Mouse (Mus musculus) neural tube, embryonic 15.5 days (tissue): ENCODE results near the gene Prrxl1. TPM values are rescaled to one million over a fixed set of nuclear protein-coding genes. Genes with fewer than 3 reads are reported as not detected.
A peak's percentile ranks its signal among the peaks of the same experiment; 100 is the strongest.

Experiments used
- ATAC-seq: fragments of 200-750 bp; cut with Nextera tagmentation; 2 replicates; pipeline ENCODE4 v1.8.0; 2017; ENCODE audit warnings: mild to moderate bottlenecking, moderate TSS enrichment, moderate library complexity; ENCODE audit not compliant: low FRiP score
- H3K27ac ChIP-seq: fragments of 300-500 bp; sonication (generic); replicated peaks from 2 replicates; pipeline ENCODE4 v1.5.1; 2015; ENCODE audit warnings: mild to moderate bottlenecking, inconsistent platforms
- H3K27me3 ChIP-seq: fragments of 300-500 bp; sonication (generic); replicated peaks from 2 replicates; pipeline ENCODE4 v1.6.1; 2015; ENCODE audit warnings: inconsistent platforms
- H3K36me3 ChIP-seq: fragments of 300-500 bp; sonication (generic); 2 replicates; pipeline ENCODE4 v1.6.1; 2015; ENCODE audit warnings: inconsistent platforms
- H3K4me1 ChIP-seq: fragments of 300-500 bp; sonication (generic); 2 replicates; pipeline ENCODE4 v1.6.1; 2015; ENCODE audit warnings: inconsistent platforms
- H3K4me2 ChIP-seq: fragments of 300-500 bp; sonication (generic); 2 replicates; pipeline ENCODE4 v1.6.1; 2015; ENCODE audit warnings: inconsistent platforms, mild to moderate bottlenecking, moderate library complexity
- H3K4me3 ChIP-seq: fragments of 300-500 bp; sonication (generic); replicated peaks from 2 replicates; pipeline ENCODE4 v1.5.1; 2015; ENCODE audit warnings: mild to moderate bottlenecking, inconsistent platforms
- H3K9ac ChIP-seq: fragments of 300-500 bp; sonication (generic); replicated peaks from 2 replicates; pipeline ENCODE4 v1.6.1; 2015; ENCODE audit warnings: mild to moderate bottlenecking, inconsistent platforms
- H3K9me3 ChIP-seq: fragments of 300-500 bp; sonication (generic); replicated peaks from 2 replicates; pipeline ENCODE4 v1.6.1; 2016; ENCODE audit warnings: inconsistent platforms
- WGBS: fragments of 180-500 bp; shearing (Covaris S2); methylation state at CpG from one replicate; pipeline ENCODE4 v1.1.7; 2015; ENCODE audit warnings: mixed read lengths; 5-methylcytosine and 5-hydroxymethylcytosine counted together
- polyA plus RNA-seq: library from polyadenylated mRNA; unstranded; fragments of >200 nt; fragmentation: Nextera tagmentation; extraction: Ambion mirVana; gene quantifications from 2 replicates; pipeline ENCODE4 v1.2.1, GENCODE M21; 2015

The Prrxl1 gene
- polyA plus RNA-seq = 112 and 125 TPM in 2 replicates

GRCm38 (mm10) chr14:32599290-32600041, at the start of gene Prrxl1:
TSS of gene Prrxl1 (plus strand) at chr14:32599407.
- Histone ChIP-seq H3K9me3 (no peaks in the 10 kb centered on the region), H3K9ac (peak within 1 kb of the TSS; percentile 45), H3K4me3 (peak within 1 kb of the TSS; percentile 39), H3K27me3 (peaks cover 82% of the 10 kb centered on the region), H3K27ac (peak within 1 kb of the TSS; percentile 84), H3K4me1 (peaks cover 41% of the 10 kb centered on the region), H3K4me2 (peak within 1 kb of the TSS; percentile 62), H3K36me3 (no peaks in the 10 kb centered on the region)
- under 1% methylated on average over 53 of the region's 53 CpGs for WGBS
- ATAC-seq = peak; percentile 70

GRCm38 (mm10) chr14:32551854-32552253, 47.4 kb upstream of the Prrxl1 start:
- WGBS = 79% methylated on average over 5 of the region's 5 CpGs
- Histone ChIP-seq H3K27ac (no peak overlapping the region), H3K9me3 (no peaks in the 10 kb centered on the region), H3K4me1 (peaks cover 13% of the 10 kb centered on the region), H3K27me3 (no peaks in the 10 kb centered on the region), H3K4me3 (no peak overlapping the region), H3K9ac (no peak overlapping the region), H3K4me2 (no peak overlapping the region), H3K36me3 (peaks cover 18% of the 10 kb centered on the region)
- ATAC-seq = no peak

- WGBS = 66% methylated on average over 10 of the region's 10 CpGs
- H3K27me3 ChIP-seq = no peaks in the 10 kb centered on the region
- H3K9ac ChIP-seq = no peak overlapping the region
- peaks cover 13% of the 10 kb centered on the region for H3K4me1 ChIP-seq
- no peak overlapping the region for H3K4me2 ChIP-seq
- no peak overlapping the region for H3K27ac ChIP-seq
- no peak overlapping the region for H3K4me3 ChIP-seq
- H3K36me3 ChIP-seq = peaks cover 16% of the 10 kb centered on the region
- no peak for ATAC-seq
- H3K9me3 ChIP-seq = no peaks in the 10 kb centered on the region
Observed at GRCm38 (mm10) chr14:32553198-32553903, 45.9 kb upstream of the Prrxl1 start.

- no peaks in the 10 kb centered on the region for H3K9me3 ChIP-seq
- no peak overlapping the region for H3K4me3 ChIP-seq
- H3K36me3 ChIP-seq = peaks cover 19% of the 10 kb centered on the region
- H3K27ac ChIP-seq = no peak overlapping the region
- peaks cover 8% of the 10 kb centered on the region for H3K4me1 ChIP-seq
- WGBS = 26% methylated on average over 8 of the region's 8 CpGs
- peak; percentile 80; the same call in 1 of the 2 replicates for ATAC-seq
- no peak overlapping the region for H3K9ac ChIP-seq
- H3K4me2 ChIP-seq = no peak overlapping the region
- H3K27me3 ChIP-seq = no peaks in the 10 kb centered on the region
Observed at GRCm38 (mm10) chr14:32554860-32555526, 44.2 kb upstream of the Prrxl1 start.

- no peaks in the 10 kb centered on the region for H3K9me3 ChIP-seq
- no peak for ATAC-seq
- no peak overlapping the region for H3K4me2 ChIP-seq
- H3K27me3 ChIP-seq = no peaks in the 10 kb centered on the region
- H3K27ac ChIP-seq = no peak overlapping the region
- 98% methylated on average over 3 of the region's 3 CpGs for WGBS
- no peaks in the 10 kb centered on the region for H3K4me1 ChIP-seq
- H3K4me3 ChIP-seq = no peak overlapping the region
- no peak overlapping the region for H3K9ac ChIP-seq
- H3K36me3 ChIP-seq = peaks cover 46% of the 10 kb centered on the region
Observed at GRCm38 (mm10) chr14:32561428-32561827, 37.8 kb upstream of the Prrxl1 start.

- H3K27ac ChIP-seq = no peak overlapping the region
- H3K27me3 ChIP-seq = no peaks in the 10 kb centered on the region
- no peak overlapping the region for H3K4me3 ChIP-seq
- WGBS = 79% methylated on average over 6 of the region's 6 CpGs
- no peak overlapping the region for H3K9ac ChIP-seq
- no peaks in the 10 kb centered on the region for H3K9me3 ChIP-seq
- H3K4me1 ChIP-seq = no peaks in the 10 kb centered on the region
- no peak overlapping the region for H3K4me2 ChIP-seq
- H3K36me3 ChIP-seq = peaks cover 61% of the 10 kb centered on the region
- no peak for ATAC-seq
Observed at GRCm38 (mm10) chr14:32563661-32564060, 35.5 kb upstream of the Prrxl1 start.

- H3K27me3 ChIP-seq = no peaks in the 10 kb centered on the region
- ATAC-seq = no peak
- peaks cover 62% of the 10 kb centered on the region for H3K36me3 ChIP-seq
- H3K9ac ChIP-seq = no peak overlapping the region
- no peaks in the 10 kb centered on the region for H3K9me3 ChIP-seq
- no peak overlapping the region for H3K4me3 ChIP-seq
- H3K4me1 ChIP-seq = no peaks in the 10 kb centered on the region
- H3K4me2 ChIP-seq = no peak overlapping the region
- no peak overlapping the region for H3K27ac ChIP-seq
- 56% methylated on average over 8 of the region's 8 CpGs for WGBS
Observed at GRCm38 (mm10) chr14:32572519-32572918, 26.7 kb upstream of the Prrxl1 start.

GRCm38 (mm10) chr14:32578420-32578819, 20.8 kb upstream of the Prrxl1 start:
- Histone ChIP-seq H3K4me2 (no peak overlapping the region), H3K36me3 (peaks cover 40% of the 10 kb centered on the region), H3K9ac (no peak overlapping the region), H3K9me3 (no peaks in the 10 kb centered on the region), H3K27me3 (no peaks in the 10 kb centered on the region), H3K27ac (no peak overlapping the region), H3K4me1 (no peaks in the 10 kb centered on the region), H3K4me3 (no peak overlapping the region)
- 97% methylated on average over 2 of the region's 2 CpGs for WGBS
- no peak for ATAC-seq

- Histone ChIP-seq H3K4me2 (no peak overlapping the region), H3K4me1 (no peaks in the 10 kb centered on the region), H3K36me3 (0 out of 2 replicates have a peak, but pooled peaks cover 5% of the 10 kb centered on the region), H3K9me3 (no peaks in the 10 kb centered on the region), H3K27ac (no peak overlapping the region), H3K4me3 (no peak overlapping the region), H3K9ac (no peak overlapping the region), H3K27me3 (peaks cover 6% of the 10 kb centered on the region; the same call in 1 of the 2 replicates)
- ATAC-seq = no peak
- 95% methylated on average over 9 of the region's 9 CpGs for WGBS
Observed at GRCm38 (mm10) chr14:32583696-32584095, 15.5 kb upstream of the Prrxl1 start.

GRCm38 (mm10) chr14:32587013-32587784, 12.0 kb upstream of the Prrxl1 start:
- peaks cover 31% of the 10 kb centered on the region for H3K27me3 ChIP-seq
- H3K4me1 ChIP-seq = no peaks in the 10 kb centered on the region
- no peaks in the 10 kb centered on the region for H3K36me3 ChIP-seq
- ATAC-seq = peak; percentile 60; the same call in 1 of the 2 replicates
- H3K27ac ChIP-seq = no peak overlapping the region
- no peak overlapping the region for H3K4me2 ChIP-seq
- no peaks in the 10 kb centered on the region for H3K9me3 ChIP-seq
- 20% methylated on average over 10 of the region's 10 CpGs for WGBS
- H3K4me3 ChIP-seq = no peak overlapping the region
- no peak overlapping the region for H3K9ac ChIP-seq

- Histone ChIP-seq H3K9ac (no peak overlapping the region), H3K4me2 (no peak overlapping the region), H3K4me3 (no peak overlapping the region), H3K27ac (no peak overlapping the region), H3K36me3 (no peaks in the 10 kb centered on the region), H3K9me3 (no peaks in the 10 kb centered on the region), H3K27me3 (peaks cover 47% of the 10 kb centered on the region), H3K4me1 (no peaks in the 10 kb centered on the region)
- 84% methylated on average over 3 of the region's 3 CpGs for WGBS
- no peak for ATAC-seq
Observed at GRCm38 (mm10) chr14:32590377-32590776, 8.8 kb upstream of the Prrxl1 start.
